Mouse (Mus musculus) liver, postnatal 0 days (tissue): ENCODE measurements around the gene Plxnc1.

Experiments used
- CTCF ChIP-seq: sonication (generic); IDR thresholded peaks from 2 replicates; pipeline ENCODE4 v1.5.1; 2016; ENCODE audit warnings: antibody characterized with exemption, low read depth
- EP300 ChIP-seq: IDR thresholded peaks from 2 replicates; pipeline ENCODE4 v1.6.1; 2016; ENCODE audit warnings: antibody characterized with exemption, low read depth, mild to moderate bottlenecking

- TF ChIP-seq CTCF = no peak
- no peak for TF ChIP-seq EP300
Measured at GRCm38 (mm10) chr10:94917354-94917753, 27.3 kb downstream of the Plxnc1 start.
